Mouse (Mus musculus): Measurements from ENCODE around the gene Vwa3a. TPM values are rescaled to one million over a fixed set of nuclear protein-coding genes. Genes with fewer than 3 reads are reported as not detected.

Vwa3a gene
- polyA plus RNA-seq, 1 experiment, result 0.03 TPM

DNA sequence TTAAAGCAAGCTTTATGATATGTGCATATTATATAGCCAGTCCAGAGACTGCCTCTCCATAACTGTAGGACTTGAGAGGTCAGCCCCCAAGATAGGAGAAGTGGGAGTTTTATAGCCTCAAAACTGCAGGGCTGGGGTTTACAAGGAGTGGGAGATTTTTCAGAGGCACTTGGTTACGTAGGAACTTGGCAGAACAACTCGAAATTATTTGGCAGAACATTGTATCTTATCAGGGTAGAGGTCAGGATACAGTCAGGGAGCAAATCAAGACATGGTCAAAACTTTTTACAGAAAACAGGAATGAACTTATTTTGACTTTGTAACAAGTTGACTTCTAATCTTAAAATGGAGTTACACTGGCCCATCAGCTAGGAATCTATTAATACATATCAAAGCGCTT lies 6.9 kb downstream of the Vwa3a start:
- WGBS, result 40% methylated on average over 3 of the region's 3 CpGs
- Histone ChIP-seq H3K27me3 (ENCODE audit: control insufficient read depth, insufficient read depth, low read length) (no peaks in the 10 kb centered on the region), H3K36me3 (ENCODE audit: control insufficient read depth, insufficient read depth, low read length) (no peaks in the 10 kb centered on the region), H3K27ac (ENCODE audit: insufficient read depth, low read depth, low read length) (no peak overlapping the region), H3K4me1 (ENCODE audit: control insufficient read depth, insufficient read depth, insufficient read length, low read length) (no peaks in the 10 kb centered on the region), H3K4me3 (ENCODE audit: low read depth, low read length) (no peak overlapping the region)
- TF ChIP-seq POLR2A (IDR thresholded peaks at IDR 0.05; ENCODE audit: low read depth, low read length) (no peak), CTCF (IDR thresholded peaks at IDR 0.05; ENCODE audit: extremely low read depth, insufficient read length, insufficient replicate concordance, low read depth, low read length) (no peak)

- no peak overlapping the region for H3K27ac ChIP-seq (ENCODE audit: insufficient read depth, low read depth, low read length)
- H3K36me3 ChIP-seq (ENCODE audit: control insufficient read depth, insufficient read depth, low read length), result no peaks in the 10 kb centered on the region
- TF ChIP-seq POLR2A (IDR thresholded peaks at IDR 0.05; ENCODE audit: low read depth, low read length) (no peak), CTCF (IDR thresholded peaks at IDR 0.05; ENCODE audit: extremely low read depth, insufficient read length, insufficient replicate concordance, low read depth, low read length) (no peak)
- H3K4me3 ChIP-seq (ENCODE audit: low read depth, low read length), result no peak overlapping the region
- H3K4me1 ChIP-seq (ENCODE audit: control insufficient read depth, insufficient read depth, insufficient read length, low read length), result no peaks in the 10 kb centered on the region
- H3K27me3 ChIP-seq (ENCODE audit: control insufficient read depth, insufficient read depth, low read length), result no peaks in the 10 kb centered on the region
- WGBS, result 81% methylated on average over 5 of the region's 5 CpGs
Measured at GRCm38 (mm10) chr7:120746821-120747220, 7.7 kb downstream of the Vwa3a start.

- no peaks in the 10 kb centered on the region for H3K4me1 ChIP-seq (ENCODE audit: control insufficient read depth, insufficient read depth, insufficient read length, low read length)
- H3K4me3 ChIP-seq (ENCODE audit: low read depth, low read length), result no peak overlapping the region
- no peaks in the 10 kb centered on the region for H3K27me3 ChIP-seq (ENCODE audit: control insufficient read depth, insufficient read depth, low read length)
- no peaks in the 10 kb centered on the region for H3K36me3 ChIP-seq (ENCODE audit: control insufficient read depth, insufficient read depth, low read length)
- no peak for TF ChIP-seq POLR2A (IDR thresholded peaks at IDR 0.05; ENCODE audit: low read depth, low read length)
- TF ChIP-seq CTCF (IDR thresholded peaks at IDR 0.05; ENCODE audit: extremely low read depth, insufficient read length, insufficient replicate concordance, low read depth, low read length), result no peak
- H3K27ac ChIP-seq (ENCODE audit: insufficient read depth, low read depth, low read length), result no peak overlapping the region
Measured at GRCm38 (mm10) chr7:120748478-120748877, 9.4 kb downstream of the Vwa3a start.

- no peaks in the 10 kb centered on the region for H3K27me3 ChIP-seq (ENCODE audit: control insufficient read depth, insufficient read depth, low read length)
- no peak overlapping the region for H3K4me3 ChIP-seq (ENCODE audit: low read depth, low read length)
- no peaks in the 10 kb centered on the region for H3K36me3 ChIP-seq (ENCODE audit: control insufficient read depth, insufficient read depth, low read length)
- no peaks in the 10 kb centered on the region for H3K4me1 ChIP-seq (ENCODE audit: control insufficient read depth, insufficient read depth, insufficient read length, low read length)
- no peak overlapping the region for H3K27ac ChIP-seq (ENCODE audit: insufficient read depth, low read depth, low read length)
- TF ChIP-seq POLR2A (IDR thresholded peaks at IDR 0.05; ENCODE audit: low read depth, low read length) (no peak), CTCF (IDR thresholded peaks at IDR 0.05; ENCODE audit: extremely low read depth, insufficient read length, insufficient replicate concordance, low read depth, low read length) (no peak)
Measured at GRCm38 (mm10) chr7:120751330-120751729, 12.2 kb downstream of the Vwa3a start.

DNA sequence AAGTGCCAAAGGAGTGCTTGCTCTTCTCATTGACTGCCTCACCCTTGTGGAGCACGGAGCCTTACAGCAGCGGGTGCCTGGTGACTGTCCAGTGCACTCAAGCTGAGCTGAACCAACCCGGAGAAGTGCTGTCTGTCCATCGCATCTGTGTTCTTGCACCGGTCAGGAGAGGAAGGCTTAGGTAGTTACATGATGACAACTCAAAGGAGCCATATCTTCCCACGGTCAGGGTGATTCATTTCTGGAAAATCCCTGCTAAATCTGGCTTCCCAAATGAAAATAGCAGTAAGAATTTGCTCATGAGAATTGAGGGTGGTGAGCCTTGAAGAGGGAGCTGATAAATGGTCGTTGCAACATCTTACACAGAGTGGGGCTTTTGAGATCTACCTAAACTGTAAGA lies 12.8 kb downstream of the Vwa3a start:
- H3K36me3 ChIP-seq (ENCODE audit: control insufficient read depth, insufficient read depth, low read length), result no peaks in the 10 kb centered on the region
- H3K4me3 ChIP-seq (ENCODE audit: low read depth, low read length), result no peak overlapping the region
- no peaks in the 10 kb centered on the region for H3K4me1 ChIP-seq (ENCODE audit: control insufficient read depth, insufficient read depth, insufficient read length, low read length)
- H3K27ac ChIP-seq (ENCODE audit: insufficient read depth, low read depth, low read length), result no peak overlapping the region
- WGBS, result 77% methylated on average over 7 of the region's 7 CpGs
- no peaks in the 10 kb centered on the region for H3K27me3 ChIP-seq (ENCODE audit: control insufficient read depth, insufficient read depth, low read length)
- TF ChIP-seq POLR2A (IDR thresholded peaks at IDR 0.05; ENCODE audit: low read depth, low read length) (no peak), CTCF (IDR thresholded peaks at IDR 0.05; ENCODE audit: extremely low read depth, insufficient read length, insufficient replicate concordance, low read depth, low read length) (no peak)

- Histone ChIP-seq H3K36me3 (ENCODE audit: control insufficient read depth, insufficient read depth, low read length) (no peaks in the 10 kb centered on the region), H3K4me3 (ENCODE audit: low read depth, low read length) (no peak overlapping the region), H3K27ac (ENCODE audit: insufficient read depth, low read depth, low read length) (no peak overlapping the region), H3K27me3 (ENCODE audit: control insufficient read depth, insufficient read depth, low read length) (no peaks in the 10 kb centered on the region), H3K4me1 (ENCODE audit: control insufficient read depth, insufficient read depth, insufficient read length, low read length) (no peaks in the 10 kb centered on the region)
- WGBS, result 1% methylated on average over 5 of the region's 5 CpGs
- TF ChIP-seq POLR2A (IDR thresholded peaks at IDR 0.05; ENCODE audit: low read depth, low read length), result no peak
- TF ChIP-seq CTCF (IDR thresholded peaks at IDR 0.05; ENCODE audit: extremely low read depth, insufficient read length, insufficient replicate concordance, low read depth, low read length), result peak; percentile 81; the same call in 1 of the 2 replicates
Measured at GRCm38 (mm10) chr7:120754671-120755070, 15.6 kb downstream of the Vwa3a start.

- H3K27ac ChIP-seq (ENCODE audit: insufficient read depth, low read depth, low read length), result no peak overlapping the region
- no peaks in the 10 kb centered on the region for H3K27me3 ChIP-seq (ENCODE audit: control insufficient read depth, insufficient read depth, low read length)
- H3K36me3 ChIP-seq (ENCODE audit: control insufficient read depth, insufficient read depth, low read length), result no peaks in the 10 kb centered on the region
- H3K4me3 ChIP-seq (ENCODE audit: low read depth, low read length), result no peak overlapping the region
- H3K4me1 ChIP-seq (ENCODE audit: control insufficient read depth, insufficient read depth, insufficient read length, low read length), result no peaks in the 10 kb centered on the region
- 10% methylated on average over 1 of the region's 1 CpGs for WGBS
- TF ChIP-seq CTCF (IDR thresholded peaks at IDR 0.05; ENCODE audit: extremely low read depth, insufficient read length, insufficient replicate concordance, low read depth, low read length), result no peak
- TF ChIP-seq POLR2A (IDR thresholded peaks at IDR 0.05; ENCODE audit: low read depth, low read length), result no peak
Measured at GRCm38 (mm10) chr7:120767369-120767768, 28.3 kb downstream of the Vwa3a start.

DNA sequence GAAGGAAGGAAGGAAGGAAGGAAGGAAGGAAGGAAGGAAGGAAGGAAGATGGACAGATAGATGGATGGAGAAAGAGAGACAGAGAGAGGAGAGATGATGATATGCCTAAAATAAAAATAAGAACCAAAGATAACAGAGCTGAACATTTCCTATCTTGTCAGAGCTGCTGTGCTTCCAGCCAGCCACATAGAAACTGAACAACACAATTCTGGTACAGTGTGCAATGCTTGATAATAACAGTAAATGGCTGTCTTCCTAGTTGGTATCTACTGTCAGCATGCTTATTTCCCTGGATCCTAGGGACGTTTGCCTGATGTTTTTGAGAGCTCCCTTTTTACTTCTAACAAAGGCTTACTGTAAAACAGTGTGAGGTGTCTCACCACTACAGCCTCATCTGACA lies 32.3 kb downstream of the Vwa3a start:
- Histone ChIP-seq H3K27me3 (ENCODE audit: control insufficient read depth, insufficient read depth, low read length) (no peaks in the 10 kb centered on the region), H3K27ac (ENCODE audit: insufficient read depth, low read depth, low read length) (no peak overlapping the region), H3K36me3 (ENCODE audit: control insufficient read depth, insufficient read depth, low read length) (no peaks in the 10 kb centered on the region), H3K4me1 (ENCODE audit: control insufficient read depth, insufficient read depth, insufficient read length, low read length) (no peaks in the 10 kb centered on the region), H3K4me3 (ENCODE audit: low read depth, low read length) (no peak overlapping the region)
- WGBS, result 30% methylated on average over 1 of the region's 1 CpGs
- no peak for TF ChIP-seq POLR2A (IDR thresholded peaks at IDR 0.05; ENCODE audit: low read depth, low read length)
- TF ChIP-seq CTCF (IDR thresholded peaks at IDR 0.05; ENCODE audit: extremely low read depth, insufficient read length, insufficient replicate concordance, low read depth, low read length), result no peak

Data from small intestine, adult 2 months (tissue).